Mouse (Mus musculus) lung, adult 2 months (tissue): ENCODE measurements around the gene Rtn4r. TPM values are rescaled to one million over a fixed set of nuclear protein-coding genes. Genes with fewer than 3 reads are reported as not detected.

Source experiments
- DNase-seq: peaks from one replicate; pipeline ENCODE4 v3.0.0; 2022
- H3K4me1 ChIP-seq: fragments of 200-500 bp; 2 replicates; pipeline ENCODE4 v1.6.1; 2011; ENCODE audit warnings: low read length; ENCODE audit not compliant: control insufficient read depth, insufficient read depth
- H3K4me3 ChIP-seq: fragments of 200-500 bp; replicated peaks from 2 replicates; pipeline ENCODE3; 2011; ENCODE audit warnings: low read depth, mild to moderate bottlenecking, control low read depth, low read length; ENCODE audit errors: extremely low read depth
- CTCF ChIP-seq: fragments of 200-500 bp; IDR thresholded peaks from 2 replicates; pipeline ENCODE4 v1.5.1; 2011; ENCODE audit warnings: mild to moderate bottlenecking, low read length, control low read depth; ENCODE audit not compliant: insufficient read depth
- POLR2A ChIP-seq: fragments of 200-500 bp; IDR thresholded peaks from 2 replicates; pipeline ENCODE4 v1.6.1; 2011; ENCODE audit warnings: low read depth, mild to moderate bottlenecking, control low read depth, low read length, borderline replicate concordance; ENCODE audit errors: extremely low read depth
- WGBS: fragments of 180-500 bp; shearing (Covaris S2); methylation state at CpG from one replicate; pipeline ENCODE4 v1.1.7; 2018; 5-methylcytosine and 5-hydroxymethylcytosine counted together
- polyA plus RNA-seq: library from polyadenylated mRNA; depleted of rRNA; stranded (reverse); fragments of >200 nt; gene quantifications from 2 replicates; pipeline ENCODE4 v1.2.3, GENCODE M21; 2012; rRNA removed

Gene Rtn4r
- polyA plus RNA-seq, 1 experiment, result 1.1 TPM

GRCm38 (mm10) chr16:18198365-18199098, 71.1 kb downstream of the Rtn4r start:
- no peak for TF ChIP-seq CTCF
- no peak for TF ChIP-seq POLR2A
- WGBS, result 80% methylated on average over 10 of the region's 10 CpGs
- DNase-seq, result no peak

GRCm38 (mm10) chr16:18200062-18200461, 72.6 kb downstream of the Rtn4r start:
- DNase-seq, result no peak
- Histone ChIP-seq H3K4me3 (no peak overlapping the region), H3K4me1 (no peaks in the 10 kb centered on the region)
- 54% methylated on average over 2 of the region's 2 CpGs for WGBS
- no peak for TF ChIP-seq CTCF
- no peak for TF ChIP-seq POLR2A

More at GRCm38 (mm10) chr16:18198365-18199098, 71.1 kb downstream of the Rtn4r start:
- Histone ChIP-seq H3K4me1 (no peaks in the 10 kb centered on the region), H3K4me3 (no peak overlapping the region)

- TF ChIP-seq CTCF (no peak), POLR2A (no peak)
- no peak for DNase-seq
- H3K4me3 ChIP-seq, result no peak overlapping the region
- WGBS, result 40% methylated on average over 1 of the region's 1 CpGs
- no peaks in the 10 kb centered on the region for H3K4me1 ChIP-seq
Observed at GRCm38 (mm10) chr16:18201620-18202019, 74.2 kb downstream of the Rtn4r start.

Other genes starting within 250 kb of the Rtn4r start
- gene Gm20518, start 236.0 kb upstream of the Rtn4r start, polyA plus RNA-seq, result 1.5 and 1.7 TPM in 2 replicates
- gene Tssk1, start 233.4 kb upstream of the Rtn4r start, polyA plus RNA-seq, result 0.07 and 0.09 TPM in 2 replicates
- gene Dgcr2, start 229.1 kb upstream of the Rtn4r start, polyA plus RNA-seq, result 138 and 144 TPM in 2 replicates
- gene Tssk2, start 229.0 kb upstream of the Rtn4r start, polyA plus RNA-seq, result not detected in 2 replicates
- gene Ess2, start 216.3 kb upstream of the Rtn4r start, polyA plus RNA-seq, result 17.5 and 22.8 TPM in 2 replicates
- gene Gsc2, start 212.6 kb upstream of the Rtn4r start, polyA plus RNA-seq, result not detected in 2 replicates
- gene Slc25a1, start 199.4 kb upstream of the Rtn4r start, polyA plus RNA-seq, result 166 and 199 TPM in 2 replicates
- not detected in 2 replicates for gene Vpreb2, start 147.2 kb upstream of the Rtn4r start, polyA plus RNA-seq
- gene Dgcr6, start 74.8 kb upstream of the Rtn4r start, polyA plus RNA-seq, result 54.6 and 59.2 TPM in 2 replicates
- 49.3 and 56.7 TPM in 2 replicates for gene Prodh, start 37.4 kb upstream of the Rtn4r start, polyA plus RNA-seq
- gene Ccdc188, start 90.2 kb downstream of the Rtn4r start, polyA plus RNA-seq, result not detected in 2 replicates
- gene Zdhhc8, start 107.5 kb downstream of the Rtn4r start, polyA plus RNA-seq, result 98.7 and 124 TPM in 2 replicates
- gene Trmt2a, start 121.0 kb downstream of the Rtn4r start, polyA plus RNA-seq, result 41.9 and 55.2 TPM in 2 replicates
- 31.5 and 34.8 TPM in 2 replicates for gene Ranbp1, start 121.1 kb downstream of the Rtn4r start, polyA plus RNA-seq
- 0.34 TPM in 1 of 2 replicates, not detected in the other for gene Gm49776, start 130.7 kb downstream of the Rtn4r start, polyA plus RNA-seq
- gene Dgcr8, start 161.6 kb downstream of the Rtn4r start, polyA plus RNA-seq, result 16.0 and 22.3 TPM in 2 replicates
- gene Tango2, start 220.5 kb downstream of the Rtn4r start, polyA plus RNA-seq, result 35.1 and 36.1 TPM in 2 replicates
- 49.9 and 53.7 TPM in 2 replicates for gene Arvcf, start 220.5 kb downstream of the Rtn4r start, polyA plus RNA-seq